Mouse (Mus musculus) CH12.LX (cell line): Measurements from ENCODE around the gene Numa1.

Source experiments
- EP300 ChIP-seq: IDR thresholded peaks from 2 replicates; pipeline ENCODE4 v1.6.1; 2011; ENCODE audit warnings: low read length, improper control_type of control experiment
- MAX ChIP-seq: IDR thresholded peaks from 2 replicates; pipeline ENCODE4 v1.6.1; 2011; ENCODE audit warnings: low read length, improper control_type of control experiment
- MYC ChIP-seq: IDR thresholded peaks from 2 replicates; pipeline ENCODE4 v1.6.1; 2011; ENCODE audit warnings: low read depth, mild to moderate bottlenecking, improper control_type of control experiment, low read length
- POLR2A ChIP-seq: IDR thresholded peaks from 2 replicates; pipeline ENCODE4 v1.6.1; 2011; ENCODE audit warnings: low read depth, mild to moderate bottlenecking, improper control_type of control experiment, low read length
- ZMIZ1 ChIP-seq: IDR thresholded peaks from 2 replicates; pipeline ENCODE4 v1.6.1; 2012; ENCODE audit warnings: low read depth, mild to moderate bottlenecking, inconsistent platforms, low read length, improper control_type of control experiment

GRCm38 (mm10) chr7:101985081-101985480 lies 51.2 kb downstream of the Numa1 start:
- TF ChIP-seq POLR2A, result no peak
- TF ChIP-seq MAX, result no peak
- no peak for TF ChIP-seq EP300
- TF ChIP-seq MYC, result no peak
- TF ChIP-seq ZMIZ1, result no peak
